Mouse (Mus musculus): ENCODE measurements around the gene Sdha. TPM values are rescaled to one million over a fixed set of nuclear protein-coding genes. Genes with fewer than 3 reads are reported as not detected.

The Sdha gene
- polyA plus RNA-seq, 1 experiment: 101 TPM

DNA sequence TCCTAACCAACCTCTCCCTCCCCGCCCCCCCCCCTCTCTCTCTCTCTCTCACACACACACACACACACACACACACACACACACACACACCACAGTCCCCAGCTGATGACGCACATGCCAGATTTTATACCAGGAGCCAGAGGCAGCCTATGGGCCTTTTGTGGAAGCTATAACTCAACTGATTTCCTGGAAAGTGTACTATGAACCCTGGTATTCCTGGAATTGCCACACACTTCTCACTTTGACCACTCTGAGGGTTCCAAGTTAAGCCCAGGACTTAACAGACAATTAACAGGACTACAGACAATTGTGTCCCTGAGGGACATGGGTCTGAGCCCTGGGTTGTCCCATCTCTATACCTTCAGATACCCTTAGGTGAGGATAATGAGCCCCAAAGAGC lies 67.8 kb downstream of the Sdha start:
- WGBS: 76% methylated on average over 1 of the region's 2 CpGs
- Histone ChIP-seq H3K4me3 (replicated peaks; ENCODE audit: extremely low read depth, low read depth, low read length) (no peak overlapping the region), H3K4me1 (ENCODE audit: control insufficient read depth, insufficient read depth, low read length) (no peaks in the 10 kb centered on the region)
- DNase-seq: no peak
- TF ChIP-seq CTCF (IDR thresholded peaks at IDR 0.05; ENCODE audit: insufficient read depth, low read length) (no peak), POLR2A (IDR thresholded peaks at IDR 0.05; ENCODE audit: borderline replicate concordance, extremely low read depth, low read depth, low read length) (no peak)

DNA sequence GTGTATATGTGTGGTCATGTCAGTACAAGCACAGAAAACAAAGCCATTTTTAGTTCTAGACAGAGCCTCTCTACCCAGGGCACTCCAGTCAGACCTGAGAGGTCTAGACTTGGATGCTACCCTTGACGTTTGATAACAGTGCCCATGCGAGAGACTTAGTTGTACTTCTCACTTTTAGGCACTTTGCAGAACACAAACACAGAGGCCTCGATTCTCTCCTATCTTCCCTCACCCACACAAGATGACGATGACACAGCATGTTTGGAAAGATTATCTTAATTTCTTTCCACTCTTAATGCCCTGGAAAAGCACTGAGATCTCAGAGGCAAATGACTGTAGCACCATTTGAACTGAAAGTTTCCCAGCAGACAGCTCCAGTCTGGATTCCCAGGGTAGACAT lies 74.4 kb downstream of the Sdha start:
- Histone ChIP-seq H3K4me3 (replicated peaks; ENCODE audit: extremely low read depth, low read depth, low read length) (no peak overlapping the region), H3K4me1 (ENCODE audit: control insufficient read depth, insufficient read depth, low read length) (no peaks in the 10 kb centered on the region)
- no peak for TF ChIP-seq CTCF (IDR thresholded peaks at IDR 0.05; ENCODE audit: insufficient read depth, low read length)
- no peak for TF ChIP-seq POLR2A (IDR thresholded peaks at IDR 0.05; ENCODE audit: borderline replicate concordance, extremely low read depth, low read depth, low read length)
- DNase-seq: no peak
- 56% methylated on average over 4 of the region's 4 CpGs for WGBS

Other genes starting within 250 kb of the Sdha start
- gene Slc9a3, start 228.8 kb downstream of the Sdha start, polyA plus RNA-seq (2012; rRNA removed): 0.34 and 0.96 TPM in 2 replicates
- 22.5 and 30.2 TPM in 2 replicates for gene Exoc3, start 141.5 kb downstream of the Sdha start, polyA plus RNA-seq (2012; rRNA removed)
- 0.34 and 0.40 TPM in 2 replicates for gene Ahrr, start 57.9 kb downstream of the Sdha start, polyA plus RNA-seq (2012; rRNA removed)
- 66.8 and 78.3 TPM in 2 replicates for gene Pdcd6, start 32.7 kb downstream of the Sdha start, polyA plus RNA-seq (2012; rRNA removed)
- gene Ccdc127, start within 50 bp of the Sdha start, polyA plus RNA-seq (2012; rRNA removed): 2.1 and 3.4 TPM in 2 replicates
- 1.2 and 3.7 TPM in 2 replicates for gene Lrrc14b, start 13.7 kb upstream of the Sdha start, polyA plus RNA-seq (2012; rRNA removed)
- 0.19 and 0.39 TPM in 2 replicates for gene Zfp72, start 40.6 kb upstream of the Sdha start, polyA plus RNA-seq (2012; rRNA removed)
- 24.2 and 28.6 TPM in 2 replicates for gene Ftl1-ps1, start 49.4 kb upstream of the Sdha start, polyA plus RNA-seq (2012; rRNA removed)
- 0.87 and 0.96 TPM in 2 replicates for gene Zfp825, start 143.7 kb upstream of the Sdha start, polyA plus RNA-seq (2012; rRNA removed)